ENCODE assay signal across 23 mouse cellular contexts in the genomic region with DNA sequence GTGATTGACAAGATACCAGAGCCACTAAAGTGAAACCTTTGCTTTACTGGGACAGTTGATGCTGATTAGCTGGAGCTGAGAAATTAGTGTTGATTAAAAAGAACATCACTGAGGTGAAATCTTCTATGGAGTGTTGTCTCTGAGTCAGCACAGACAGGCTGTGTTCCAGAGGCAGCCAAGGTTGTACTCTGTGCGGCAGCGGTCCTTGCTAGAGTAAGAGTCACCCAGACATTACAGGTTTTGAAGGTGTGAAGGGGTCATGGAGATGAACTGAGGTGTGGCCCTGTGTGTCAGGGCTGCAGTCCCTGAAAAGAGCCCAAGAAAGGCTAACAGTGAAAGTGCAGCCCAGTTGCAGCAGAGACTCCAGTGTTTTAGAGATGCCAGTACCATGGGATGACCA.
"Had no signal": no experiment of that assay in that cellular context is flagged by ENCODE, and none has a peak within 500 bp of the region (broad histone marks: within the 10 kb centered on the region; RNA-seq: fewer than 3 reads in every experiment).

No protein-coding gene starts in this region.

- H3K4me2 ChIP-seq: lung, embryonic 15.5 days; midbrain, embryonic 11.5 days; midbrain, embryonic 13.5 days; neural tube, embryonic 13.5 days; neural tube, embryonic 15.5 days; stomach, embryonic 15.5 days had no signal

- H3K9me3 ChIP-seq: lung, embryonic 15.5 days; midbrain, embryonic 13.5 days; neural tube, embryonic 13.5 days; neural tube, embryonic 15.5 days; stomach, embryonic 15.5 days had no signal

- H3K9ac ChIP-seq: liver, postnatal 0 days; lung, embryonic 15.5 days; midbrain, embryonic 13.5 days; neural tube, embryonic 13.5 days; neural tube, embryonic 15.5 days; stomach, embryonic 15.5 days had no signal

- H3K4me1 ChIP-seq: lung, embryonic 15.5 days; midbrain, embryonic 13.5 days; neural tube, embryonic 13.5 days; neural tube, embryonic 15.5 days; stomach, embryonic 15.5 days had no signal

- H3K27me3 ChIP-seq: lung, embryonic 15.5 days; megakaryocyte, embryonic 14.5 days; midbrain, embryonic 13.5 days; neural tube, embryonic 13.5 days; neural tube, embryonic 15.5 days; stomach, embryonic 15.5 days had no signal

- H3K27ac ChIP-seq: lung, embryonic 15.5 days; macrophage; midbrain, embryonic 13.5 days; neural tube, embryonic 13.5 days; neural tube, embryonic 15.5 days; stomach, embryonic 15.5 days; stomach, postnatal 0 days had no signal

- H3K4me3 ChIP-seq: lung, embryonic 15.5 days; megakaryocyte, embryonic 14.5 days; midbrain, embryonic 13.5 days; myocyte; neural tube, embryonic 13.5 days; neural tube, embryonic 15.5 days; stomach, embryonic 15.5 days had no signal

- H3K36me3 ChIP-seq: lung, embryonic 15.5 days; midbrain, embryonic 13.5 days; neural tube, embryonic 13.5 days; neural tube, embryonic 15.5 days; stomach, embryonic 15.5 days had no signal

- DNase-seq: liver, postnatal 0 days; lung, adult 2 months; lung, postnatal 14 days; lung, postnatal 36 days; retina, postnatal 1 day; right cerebral cortex, adult 18-20 months; right cerebral cortex, postnatal 25 days; right cerebral cortex, postnatal 4 days; thymus, adult 2 months; thymus, postnatal 25 days; thymus, postnatal 4 days had no signal

- ATAC-seq: liver, postnatal 0 days; lung, postnatal 0 days; midbrain, embryonic 13.5 days; midbrain, embryonic 16.5 days had no signal
